Mouse (Mus musculus): ENCODE measurements at regions not wholly inside any gene's neighbourhood (a gene's known extent, or its start where the extent isn't known, plus 50 kb on each side); places are given as distances from the start of the nearest gene placed in this dataset.

GRCm38 (mm10) chr15:70920138-70920537 lies 2914.2 kb upstream of the Gm6569 start:
- DNase-seq, result no peak

DNA sequence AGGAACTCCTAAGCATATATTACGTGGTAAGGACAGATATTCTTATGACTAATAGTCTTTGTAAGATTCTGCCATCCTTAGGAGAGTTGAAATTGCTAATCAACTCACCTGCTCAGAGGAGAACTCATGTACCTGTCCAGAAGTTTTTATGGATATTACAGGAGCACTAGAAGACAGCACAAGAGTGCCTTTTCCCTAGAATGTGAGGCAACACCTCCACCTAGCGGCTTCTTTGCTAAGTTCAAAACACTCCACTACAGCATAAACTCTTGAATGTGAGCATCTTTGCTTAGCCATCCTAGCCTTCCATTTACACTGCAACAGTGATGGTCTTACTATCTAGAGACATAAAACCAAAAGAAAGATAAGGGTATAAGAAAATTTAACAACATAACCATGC lies 2913.5 kb upstream of the Gm6569 start:
- peak; percentile 0 for DNase-seq

Measured in cerebellum, adult 11 months (tissue).